Mouse (Mus musculus): ENCODE measurements around the gene Kremen2. TPM values are rescaled to one million over a fixed set of nuclear protein-coding genes. Genes with fewer than 3 reads are reported as not detected.

Kremen2 gene
- 0.24 and 0.37 TPM in 2 replicates for polyA plus RNA-seq (2015; fragmentation: Nextera tagmentation; extraction: Ambion mirVana)

- peak within 1 kb of the TSS; percentile 65 for H3K9ac ChIP-seq
- H3K4me2 ChIP-seq, result peak within 1 kb of the TSS; percentile 75
- under 1% methylated on average over 43 of the region's 45 CpGs for WGBS
- H3K27me3 ChIP-seq, result peaks cover 75% of the 10 kb centered on the region
- no peak for ATAC-seq
- no peak within 1 kb of the TSS for H3K27ac ChIP-seq
- no peaks in the 10 kb centered on the region for H3K36me3 ChIP-seq (ENCODE audit: poor library complexity, severe bottlenecking)
- no peaks in the 10 kb centered on the region for H3K9me3 ChIP-seq (replicated peaks)
- peak within 1 kb of the TSS; percentile 41 for H3K4me3 ChIP-seq
- H3K4me1 ChIP-seq, result peaks cover 28% of the 10 kb centered on the region
Observed at GRCm38 (mm10) chr17:23745301-23746251, at the start of gene Kremen2. Gene Kremen2 (minus strand): TSS chr17:23745833.

- 96% methylated on average over 8 of the region's 8 CpGs for WGBS
- Histone ChIP-seq H3K27me3 (no peaks in the 10 kb centered on the region), H3K4me2 (no peak overlapping the region), H3K9ac (no peak overlapping the region), H3K4me1 (peaks cover 10% of the 10 kb centered on the region), H3K9me3 (replicated peaks) (no peaks in the 10 kb centered on the region), H3K4me3 (no peak overlapping the region), H3K27ac (no peak overlapping the region), H3K36me3 (ENCODE audit: poor library complexity, severe bottlenecking) (no peaks in the 10 kb centered on the region)
- no peak for ATAC-seq
Observed at GRCm38 (mm10) chr17:23795323-23795722, 49.7 kb upstream of the Kremen2 start.

GRCm38 (mm10) chr17:23791079-23791357 lies 45.4 kb upstream of the Kremen2 start:
- peaks cover 18% of the 10 kb centered on the region for H3K4me1 ChIP-seq
- 56% methylated on average over 2 of the region's 2 CpGs for WGBS
- H3K36me3 ChIP-seq (ENCODE audit: poor library complexity, severe bottlenecking), result no peaks in the 10 kb centered on the region
- H3K27me3 ChIP-seq, result no peaks in the 10 kb centered on the region
- no peaks in the 10 kb centered on the region for H3K9me3 ChIP-seq (replicated peaks)
- peak overlapping the region; percentile 42 for H3K4me3 ChIP-seq
- H3K27ac ChIP-seq, result peak overlapping the region; percentile 84
- peak overlapping the region; percentile 72 for H3K4me2 ChIP-seq
- ATAC-seq, result 0 out of 2 replicates have a peak, but pooled peaks have one; percentile 33
- peak overlapping the region; percentile 77 for H3K9ac ChIP-seq

GRCm38 (mm10) chr17:23790269-23791078 lies 44.8 kb upstream of the Kremen2 start, which contains the start of gene Srrm2:
Gene Srrm2 (plus strand): TSS chr17:23790532.
- Histone ChIP-seq H3K9ac (peak within 1 kb of the TSS; percentile 77), H3K4me1 (peaks cover 22% of the 10 kb centered on the region), H3K36me3 (ENCODE audit: poor library complexity, severe bottlenecking) (no peaks in the 10 kb centered on the region), H3K27me3 (no peaks in the 10 kb centered on the region), H3K4me2 (peak within 1 kb of the TSS; percentile 72), H3K27ac (peak within 1 kb of the TSS; percentile 84), H3K4me3 (peak within 1 kb of the TSS; percentile 42), H3K9me3 (replicated peaks) (no peaks in the 10 kb centered on the region)
- WGBS, result 1% methylated on average over 29 of the region's 29 CpGs
- ATAC-seq, result 0 out of 2 replicates have a peak, but pooled peaks have one; percentile 12

GRCm38 (mm10) chr17:23789749-23790268 lies 44.2 kb upstream of the Kremen2 start:
- Histone ChIP-seq H3K9me3 (replicated peaks) (no peaks in the 10 kb centered on the region), H3K27ac (peak overlapping the region; percentile 84), H3K4me1 (peaks cover 25% of the 10 kb centered on the region), H3K27me3 (no peaks in the 10 kb centered on the region), H3K36me3 (ENCODE audit: poor library complexity, severe bottlenecking) (no peaks in the 10 kb centered on the region), H3K9ac (peak overlapping the region; percentile 77), H3K4me3 (peak overlapping the region; percentile 42), H3K4me2 (peak overlapping the region; percentile 72)
- ATAC-seq, result no peak
- WGBS, result 10% methylated on average over 8 of the region's 8 CpGs

- Histone ChIP-seq H3K4me2 (no peak overlapping the region), H3K9me3 (replicated peaks) (no peaks in the 10 kb centered on the region), H3K4me1 (peaks cover 25% of the 10 kb centered on the region), H3K9ac (no peak overlapping the region), H3K36me3 (ENCODE audit: poor library complexity, severe bottlenecking) (no peaks in the 10 kb centered on the region), H3K27ac (no peak overlapping the region), H3K4me3 (no peak overlapping the region), H3K27me3 (no peaks in the 10 kb centered on the region)
- ATAC-seq, result no peak
- 87% methylated on average over 4 of the region's 4 CpGs for WGBS
Observed at GRCm38 (mm10) chr17:23788973-23789372, 43.3 kb upstream of the Kremen2 start.

GRCm38 (mm10) chr17:23786510-23786931 lies 40.9 kb upstream of the Kremen2 start:
- no peaks in the 10 kb centered on the region for H3K36me3 ChIP-seq (ENCODE audit: poor library complexity, severe bottlenecking)
- WGBS, result 15% methylated on average over 13 of the region's 13 CpGs
- H3K9me3 ChIP-seq (replicated peaks), result no peaks in the 10 kb centered on the region
- peak overlapping the region; percentile 49 for H3K27ac ChIP-seq
- H3K9ac ChIP-seq, result peak overlapping the region; percentile 76
- peak; percentile 55 for ATAC-seq
- H3K4me2 ChIP-seq, result peak overlapping the region; percentile 79
- H3K27me3 ChIP-seq, result no peaks in the 10 kb centered on the region
- H3K4me1 ChIP-seq, result peaks cover 25% of the 10 kb centered on the region
- H3K4me3 ChIP-seq, result peak overlapping the region; percentile 62

GRCm38 (mm10) chr17:23785561-23786471 lies 40.2 kb upstream of the Kremen2 start, which contains the start of gene Flywch2:
Gene Flywch2 (minus strand): TSS chr17:23786081.
- Histone ChIP-seq H3K4me1 (peaks cover 21% of the 10 kb centered on the region), H3K9ac (peak within 1 kb of the TSS; percentile 76), H3K27me3 (no peaks in the 10 kb centered on the region), H3K27ac (peak within 1 kb of the TSS; percentile 51), H3K9me3 (replicated peaks) (no peaks in the 10 kb centered on the region), H3K4me2 (peak within 1 kb of the TSS; percentile 79), H3K4me3 (peak within 1 kb of the TSS; percentile 62), H3K36me3 (ENCODE audit: poor library complexity, severe bottlenecking) (no peaks in the 10 kb centered on the region)
- peak; percentile 90 for ATAC-seq
- WGBS, result 2% methylated on average over 43 of the region's 43 CpGs

GRCm38 (mm10) chr17:23783352-23783751 lies 37.7 kb upstream of the Kremen2 start:
- Histone ChIP-seq H3K9ac (no peak overlapping the region), H3K27me3 (no peaks in the 10 kb centered on the region), H3K9me3 (replicated peaks) (no peaks in the 10 kb centered on the region), H3K4me1 (peaks cover 7% of the 10 kb centered on the region; the same call in 1 of the 2 replicates), H3K4me3 (no peak overlapping the region), H3K36me3 (ENCODE audit: poor library complexity, severe bottlenecking) (0 out of 2 replicates have a peak, but pooled peaks cover 3% of the 10 kb centered on the region), H3K4me2 (no peak overlapping the region), H3K27ac (no peak overlapping the region)
- ATAC-seq, result no peak

GRCm38 (mm10) chr17:23778447-23778846 lies 32.8 kb upstream of the Kremen2 start:
- H3K36me3 ChIP-seq (ENCODE audit: poor library complexity, severe bottlenecking), result 0 out of 2 replicates have a peak, but pooled peaks cover 3% of the 10 kb centered on the region

GRCm38 (mm10) chr17:23777141-23777540 lies 31.5 kb upstream of the Kremen2 start:
- no peak overlapping the region for H3K27ac ChIP-seq
- no peaks in the 10 kb centered on the region for H3K27me3 ChIP-seq
- no peak overlapping the region for H3K9ac ChIP-seq
- WGBS, result 91% methylated on average over 2 of the region's 2 CpGs
- no peaks in the 10 kb centered on the region for H3K9me3 ChIP-seq (replicated peaks)
- H3K4me1 ChIP-seq, result peaks cover 5% of the 10 kb centered on the region; the same call in 1 of the 2 replicates
- ATAC-seq, result no peak
- 0 out of 2 replicates have a peak, but pooled peaks cover 3% of the 10 kb centered on the region for H3K36me3 ChIP-seq (ENCODE audit: poor library complexity, severe bottlenecking)
- H3K4me3 ChIP-seq, result no peak overlapping the region
- no peak overlapping the region for H3K4me2 ChIP-seq

More at GRCm38 (mm10) chr17:23778447-23778846, 32.8 kb upstream of the Kremen2 start:
- Histone ChIP-seq H3K9me3 (replicated peaks) (no peaks in the 10 kb centered on the region), H3K4me3 (no peak overlapping the region), H3K27me3 (no peaks in the 10 kb centered on the region), H3K9ac (no peak overlapping the region), H3K4me2 (no peak overlapping the region), H3K4me1 (0 out of 2 replicates have a peak, but pooled peaks cover 5% of the 10 kb centered on the region), H3K27ac (no peak overlapping the region)
- 67% methylated on average over 2 of the region's 2 CpGs for WGBS
- ATAC-seq, result no peak

Measured in forebrain, embryonic 13.5 days (tissue).